8 mouse cellular contexts compared by ENCODE assay signal in genomic region chr16:44557661-44558470, GRCm38 (mm10). TPM values are rescaled to one million over a fixed set of nuclear protein-coding genes. Genes with fewer than 3 reads are reported as not detected.
DNase-seq lines count a peak whose midpoint lies in the region; ATAC-seq and TF ChIP-seq lines count a peak whose summit lies in the region.

No protein-coding gene starts in this region.

- ATAC-seq in intestine, embryonic 14.5 days (replicated peaks; ENCODE audit: low FRiP score, low TSS enrichment, low read depth) = peak; percentile 82

- no peaks in the 10 kb centered on the region for H3K36me3 ChIP-seq in intestine, embryonic 14.5 days (ENCODE audit: control insufficient read depth, insufficient read depth, low read length)
- peaks cover 10% of the 10 kb centered on the region for H3K36me3 ChIP-seq in limb, embryonic 10.5 days
- peaks cover 18% of the 10 kb centered on the region for H3K36me3 ChIP-seq in midbrain, embryonic 10.5 days
- no peaks in the 10 kb centered on the region for H3K36me3 ChIP-seq in small intestine, adult 2 months (ENCODE audit: control insufficient read depth, insufficient read depth, low read length)

- peak overlapping the region; percentile 90 for H3K4me3 ChIP-seq in cortical plate, adult 2 months (ENCODE audit: insufficient read depth, low read length)
- peak overlapping the region; percentile 80 for H3K4me3 ChIP-seq in intestine, embryonic 14.5 days (ENCODE audit: low read depth, low read length)
- peak overlapping the region; percentile 92 for H3K4me3 ChIP-seq in limb, embryonic 10.5 days
- H3K4me3 ChIP-seq in midbrain, embryonic 10.5 days = peak overlapping the region; percentile 78
- peak overlapping the region; percentile 77 for H3K4me3 ChIP-seq in small intestine, adult 2 months (ENCODE audit: low read depth, low read length)

- H3K9me3 ChIP-seq in intestine, embryonic 14.5 days (ENCODE audit: control insufficient read depth, low read length) = no peaks in the 10 kb centered on the region
- no peaks in the 10 kb centered on the region for H3K9me3 ChIP-seq in limb, embryonic 10.5 days (replicated peaks)
- H3K9me3 ChIP-seq in midbrain, embryonic 10.5 days (replicated peaks) = no peaks in the 10 kb centered on the region

- TF ChIP-seq CTCF in cortical plate, adult 2 months (IDR thresholded peaks at IDR 0.05; ENCODE audit: extremely low read depth, insufficient read depth, low read length) = no peak
- no peak for TF ChIP-seq CTCF in small intestine, adult 2 months (IDR thresholded peaks at IDR 0.05; ENCODE audit: extremely low read depth, insufficient read length, insufficient replicate concordance, low read depth, low read length)

- intact Hi-C loops in gastrocnemius, postnatal 36 days (cut with DNase I) = loop anchor here (5.0 kb wide), 1 partner anchor 71 kb away; no protein-coding TSS in a partner anchor

- H3K4me2 ChIP-seq in intestine, embryonic 14.5 days (ENCODE audit: low read length) = peak overlapping the region; percentile 63

- DNase-seq in spleen, postnatal 4 days (ENCODE audit: low spot score in 2 of 2) = peak; percentile 18 to 64
- DNase-seq in spleen, adult 12 weeks (ENCODE audit: low spot score) = no peak
- peak; percentile 75 to 76 for DNase-seq in gastrocnemius, postnatal 36 days
- DNase-seq in intestine, embryonic 14.5 days (ENCODE audit: low spot score) = peak; percentile 91
- peak; percentile 81 for DNase-seq in limb, embryonic 10.5 days (ENCODE audit: low spot score)
- DNase-seq in midbrain, embryonic 10.5 days (ENCODE audit: low spot score) = peak; percentile 71

- peak overlapping the region; percentile 91 for H3K27ac ChIP-seq in cortical plate, adult 2 months (ENCODE audit: insufficient read depth, low read length)
- peak overlapping the region; percentile 92 for H3K27ac ChIP-seq in intestine, embryonic 14.5 days (ENCODE audit: low read depth)
- peak overlapping the region; percentile 99 for H3K27ac ChIP-seq in limb, embryonic 10.5 days
- H3K27ac ChIP-seq in midbrain, embryonic 10.5 days (replicated peaks) = peak overlapping the region; percentile 99
- peak overlapping the region; percentile 50 for H3K27ac ChIP-seq in small intestine, adult 2 months (ENCODE audit: insufficient read depth, low read depth, low read length)

- H3K9ac ChIP-seq in intestine, embryonic 14.5 days (ENCODE audit: low read length) = peak overlapping the region; percentile 91

- no peaks in the 10 kb centered on the region; the same call in 1 of the 2 replicates for H3K4me1 ChIP-seq in cortical plate, adult 2 months (ENCODE audit: control insufficient read depth, insufficient read depth, low read length)
- H3K4me1 ChIP-seq in intestine, embryonic 14.5 days (replicated peaks; ENCODE audit: control insufficient read depth, insufficient read depth, low read length) = peaks cover 8% of the 10 kb centered on the region; the same call in 1 of the 2 replicates
- H3K4me1 ChIP-seq in limb, embryonic 10.5 days = peaks cover 55% of the 10 kb centered on the region
- H3K4me1 ChIP-seq in midbrain, embryonic 10.5 days = peaks cover 75% of the 10 kb centered on the region
- H3K4me1 ChIP-seq in small intestine, adult 2 months (ENCODE audit: control insufficient read depth, insufficient read depth, insufficient read length, low read length) = no peaks in the 10 kb centered on the region; the same call in 1 of the 2 replicates

- under 1% methylated on average over 47 of the region's 47 CpGs for WGBS in intestine, embryonic 14.5 days
- under 1% methylated on average over 47 of the region's 47 CpGs for WGBS in limb, embryonic 10.5 days
- 2% methylated on average over 47 of the region's 47 CpGs for WGBS in midbrain, embryonic 10.5 days
- under 1% methylated on average over 47 of the region's 47 CpGs for WGBS in small intestine, adult 2 months

- no peaks in the 10 kb centered on the region for H3K27me3 ChIP-seq in intestine, embryonic 14.5 days (replicated peaks; ENCODE audit: control insufficient read depth, insufficient read depth, low read length)
- no peaks in the 10 kb centered on the region for H3K27me3 ChIP-seq in limb, embryonic 10.5 days (ENCODE audit: low read depth, poor library complexity, severe bottlenecking)
- H3K27me3 ChIP-seq in midbrain, embryonic 10.5 days (ENCODE audit: low read depth, poor library complexity, severe bottlenecking) = no peaks in the 10 kb centered on the region
- no peaks in the 10 kb centered on the region for H3K27me3 ChIP-seq in small intestine, adult 2 months (ENCODE audit: control insufficient read depth, insufficient read depth, low read length)

- TF ChIP-seq POLR2A in cortical plate, adult 2 months (IDR thresholded peaks at IDR 0.05; ENCODE audit: extremely low read depth, insufficient read depth, low read length) = no peak
- no peak for TF ChIP-seq POLR2A in small intestine, adult 2 months (IDR thresholded peaks at IDR 0.05; ENCODE audit: low read depth, low read length)

RNA-seq across cellular contexts. Expression of gene Boc, which starts 0.8 kb away (rescaled TPM):
- polyA plus RNA-seq in cortical plate, adult 2 months (2012; rRNA removed) = 14.2 and 14.3 TPM in 2 replicates
- 1 to 10 TPM; 3.7 to 3.8 TPM for total RNA-seq in gastrocnemius, postnatal 36 days (2021)
- 14.2 and 14.9 TPM in 2 replicates for polyA plus RNA-seq in intestine, embryonic 14.5 days (2014; fragmentation: Nextera tagmentation; extraction: Ambion mirVana)
- polyA plus RNA-seq in limb, embryonic 10.5 days (2016; fragmentation: Nextera tagmentation; extraction: Ambion mirVana) = 20.0 and 38.3 TPM in 2 replicates
- 30.8 and 37.1 TPM in 2 replicates for polyA plus RNA-seq in midbrain, embryonic 10.5 days (2016; fragmentation: Nextera tagmentation; extraction: Ambion mirVana)
- 3.0 and 3.5 TPM in 2 replicates for polyA plus RNA-seq in small intestine, adult 2 months (2012; rRNA removed)
